19 mouse cellular contexts compared by ENCODE assay signal in the genomic region with DNA sequence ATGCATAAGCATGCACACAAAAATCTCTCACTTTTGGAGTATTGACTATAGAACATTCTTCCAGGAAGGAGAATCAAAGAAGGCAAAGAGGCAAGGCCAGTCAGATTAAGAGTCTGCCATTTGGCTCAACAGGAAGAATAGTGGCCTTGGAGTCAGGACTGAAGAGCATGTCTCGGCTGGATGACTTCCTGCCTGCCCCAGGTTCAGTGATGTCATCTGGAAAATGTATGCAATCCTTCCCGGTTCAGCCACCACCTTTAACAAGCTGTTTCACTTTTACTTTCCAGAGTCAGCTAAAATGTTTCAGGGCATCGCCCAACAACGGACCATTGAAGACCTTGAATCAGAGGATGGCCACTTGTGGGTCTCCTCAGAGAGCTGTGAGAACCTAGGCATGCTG. TPM values are rescaled to one million over a fixed set of nuclear protein-coding genes. Genes with fewer than 3 reads are reported as not detected.
DNase-seq lines count a peak whose midpoint lies in the region; ATAC-seq and TF ChIP-seq lines count a peak whose summit lies in the region.
"Had no signal": no experiment of that assay in that cellular context is flagged by ENCODE, and none has a peak within 500 bp of the region (broad histone marks: within the 10 kb centered on the region; RNA-seq: fewer than 3 reads in every experiment).

No protein-coding gene starts in this region.

- no peaks in the 10 kb centered on the region for H3K9me3 ChIP-seq in kidney, embryonic 16.5 days (ENCODE audit: low read length)
- no peaks in the 10 kb centered on the region for H3K9me3 ChIP-seq in kidney, embryonic 14.5 days (ENCODE audit: control insufficient read depth, low read length)
- H3K9me3 ChIP-seq: hindbrain, embryonic 10.5 days had no signal

- in situ Hi-C loops in Patski (cut with MboI; ENCODE audit: low pct_unique_long_range_greater_than_20kb): no loop called here

- CTCF ChIA-PET in Patski (lab: Charles Lee): interaction anchor here (1.3 kb wide), 1 partner anchor 18 kb away, joined by 3 read pairs; no protein-coding TSS in a partner anchor

- peaks cover 7% of the 10 kb centered on the region; the same call in 1 of the 2 replicates for H3K4me1 ChIP-seq in kidney, embryonic 16.5 days (ENCODE audit: insufficient read depth, low read length)
- H3K4me1 ChIP-seq in kidney, embryonic 14.5 days (ENCODE audit: control insufficient read depth, insufficient read depth, low read length): no peaks in the 10 kb centered on the region
- H3K4me1 ChIP-seq: embryonic facial prominence, embryonic 13.5 days; forebrain, embryonic 12.5 days; hindbrain, embryonic 10.5 days had no signal

- no peak overlapping the region for H3K4me3 ChIP-seq in kidney, embryonic 16.5 days (ENCODE audit: low read length)
- no peak overlapping the region for H3K4me3 ChIP-seq in kidney, embryonic 14.5 days (ENCODE audit: low read length)
- H3K4me3 ChIP-seq: embryonic facial prominence, embryonic 13.5 days; forebrain, embryonic 12.5 days; hindbrain, embryonic 10.5 days had no signal

- H3K27ac ChIP-seq in kidney, embryonic 16.5 days (ENCODE audit: low read length): 0 out of 2 replicates have a peak overlapping the region, but pooled peaks have one; percentile 16
- H3K27ac ChIP-seq in kidney, embryonic 14.5 days (ENCODE audit: low read depth, low read length): no peak overlapping the region
- H3K27ac ChIP-seq: embryonic facial prominence, embryonic 13.5 days; forebrain, embryonic 12.5 days; hindbrain, embryonic 10.5 days; hindbrain, embryonic 14.5 days had no signal

- ATAC-seq in kidney, embryonic 16.5 days (ENCODE audit: low FRiP score, low TSS enrichment): peak; percentile 61; the same call in 1 of the 2 replicates
- ATAC-seq in kidney, embryonic 14.5 days (ENCODE audit: low FRiP score, low TSS enrichment): no peak
- peak; percentile 44 for ATAC-seq in Patski
- ATAC-seq: forebrain, postnatal 0 days had no signal

- TF ChIP-seq CTCF in Patski (IDR thresholded peaks at IDR 0.05): no peak

- WGBS in kidney, embryonic 16.5 days: 39% methylated on average over 4 of the region's 4 CpGs
- 60% methylated on average over 4 of the region's 4 CpGs for WGBS in kidney, embryonic 14.5 days

- intact Hi-C loops in gastrocnemius, postnatal 36 days (cut with DNase I): no loop called here

- no peaks in the 10 kb centered on the region for H3K27me3 ChIP-seq in kidney, embryonic 16.5 days (ENCODE audit: insufficient read depth, low read length)
- H3K27me3 ChIP-seq in kidney, embryonic 14.5 days (ENCODE audit: control insufficient read depth, insufficient read depth, low read length): no peaks in the 10 kb centered on the region
- no peaks in the 10 kb centered on the region for H3K27me3 ChIP-seq in Patski
- H3K27me3 ChIP-seq: embryonic facial prominence, embryonic 13.5 days; forebrain, embryonic 12.5 days had no signal

- H3K36me3 ChIP-seq in kidney, embryonic 16.5 days (ENCODE audit: insufficient read depth, low read length): no peaks in the 10 kb centered on the region
- no peaks in the 10 kb centered on the region for H3K36me3 ChIP-seq in kidney, embryonic 14.5 days (ENCODE audit: control insufficient read depth, insufficient read depth, low read length)
- H3K36me3 ChIP-seq: embryonic facial prominence, embryonic 13.5 days; forebrain, embryonic 12.5 days; hindbrain, embryonic 10.5 days had no signal

- DNase-seq in testis, postnatal 10 days (ENCODE audit: low spot score): peak; percentile 19
- no peak for DNase-seq in testis, postnatal 14 days (ENCODE audit: low spot score)
- no peak for DNase-seq in Patski (ENCODE audit: low read depth, low spot score)
- no peak for DNase-seq in gastrocnemius, postnatal 36 days
- DNase-seq: adrenal gland, adult 2 months; adrenal gland, postnatal 25 days; cerebellum, adult 18-20 months; cerebellum, adult 9-11 months; cerebellum, postnatal 36 days; forebrain, postnatal 0 days; gastrocnemius, postnatal 14 days had no signal

- no peak overlapping the region for H3K4me2 ChIP-seq in kidney, embryonic 16.5 days (replicated peaks; ENCODE audit: low read depth, low read length)
- H3K4me2 ChIP-seq in kidney, embryonic 14.5 days (replicated peaks; ENCODE audit: low read depth, low read length): no peak overlapping the region
- H3K4me2 ChIP-seq: embryonic facial prominence, embryonic 13.5 days; forebrain, embryonic 12.5 days; heart, embryonic 11.5 days; hindbrain, embryonic 14.5 days had no signal

- POLR2A ChIA-PET in Patski (lab: Charles Lee): no interaction called here

- no peak overlapping the region for H3K9ac ChIP-seq in kidney, embryonic 16.5 days (replicated peaks; ENCODE audit: low read length)
- no peak overlapping the region for H3K9ac ChIP-seq in kidney, embryonic 14.5 days (ENCODE audit: low read depth, low read length)
- H3K9ac ChIP-seq: embryonic facial prominence, embryonic 13.5 days; forebrain, embryonic 12.5 days; forebrain, postnatal 0 days; hindbrain, embryonic 14.5 days had no signal

RNA-seq across cellular contexts. Expression of gene Thnsl2, which starts 55.2 kb away (rescaled TPM):
- polyA plus RNA-seq in kidney, embryonic 16.5 days (2015; fragmentation: Nextera tagmentation; extraction: Ambion mirVana): 57.1 and 69.9 TPM in 2 replicates
- 21.4 and 25.7 TPM in 2 replicates for polyA plus RNA-seq in kidney, embryonic 14.5 days (2014; fragmentation: Nextera tagmentation; extraction: Ambion mirVana)
- polyA plus RNA-seq in Patski (2021): 0.08 TPM
- 1 to 10 TPM; 6.0 to 6.8 TPM for total RNA-seq in gastrocnemius, postnatal 36 days (2021)
- polyA plus RNA-seq: C2C12 had no signal

Comparison
In these comparisons a context has a peak if more than half of its experiments do, and no peak if none do; other contexts are left out.
1. RNA of gene Thnsl2, which starts 55.2 kb away (polyA plus RNA-seq): 57.1 to 69.9 TPM in kidney, embryonic 16.5 days and 21.4 to 25.7 TPM in kidney, embryonic 14.5 days; 0.08 TPM in Patski (single experiment); every median in the first group is over 10 times any median in the second.